Mouse (Mus musculus) lung, embryonic 14.5 days (tissue): ENCODE measurements at regions not wholly inside any gene's neighbourhood (a gene's known extent, or its start where the extent isn't known, plus 50 kb on each side); places are given as distances from the start of the nearest gene placed in this dataset.

Source experiments
- ATAC-seq: fragments of 200-750 bp; cut with Nextera tagmentation; 2 replicates; pipeline ENCODE4 v1.8.0; 2017; ENCODE audit warnings: mild to moderate bottlenecking, moderate TSS enrichment, moderate library complexity; ENCODE audit not compliant: insufficient read depth
- DNase-seq: peaks from one replicate; pipeline ENCODE4 v3.0.0-alpha.2; 2015
- H3K27ac ChIP-seq: fragments of 300-500 bp; sonication (generic); 2 replicates; pipeline ENCODE4 v1.5.1; 2014; ENCODE audit warnings: low read depth, mild to moderate bottlenecking, moderate library complexity
- H3K27me3 ChIP-seq: fragments of 300-500 bp; sonication (generic); 2 replicates; pipeline ENCODE4 v1.6.1; 2014; ENCODE audit warnings: low read length, control low read depth; ENCODE audit not compliant: insufficient read depth
- H3K36me3 ChIP-seq: fragments of 300-500 bp; sonication (generic); 2 replicates; pipeline ENCODE4 v1.6.1; 2014; ENCODE audit warnings: control low read depth; ENCODE audit not compliant: insufficient read depth
- H3K4me1 ChIP-seq: fragments of 300-500 bp; sonication (generic); 2 replicates; pipeline ENCODE4 v1.6.1; 2014; ENCODE audit warnings: antibody characterized with exemption, control low read depth; ENCODE audit not compliant: insufficient read depth
- H3K4me2 ChIP-seq: fragments of 300-500 bp; sonication (generic); 2 replicates; pipeline ENCODE4 v1.6.1; 2014; ENCODE audit warnings: mild to moderate bottlenecking
- H3K4me3 ChIP-seq: fragments of 300-500 bp; sonication (generic); 2 replicates; pipeline ENCODE4 v1.5.1; 2014; ENCODE audit warnings: low read depth, low read length
- H3K9ac ChIP-seq: fragments of 300-500 bp; sonication (generic); 2 replicates; pipeline ENCODE4 v1.6.1; 2014
- H3K9me3 ChIP-seq: fragments of 300-500 bp; sonication (generic); 2 replicates; pipeline ENCODE4 v1.6.1; 2016; ENCODE audit warnings: low read depth, low read length, control low read depth
- CTCF ChIP-seq: IDR thresholded peaks from 2 replicates; pipeline ENCODE4 v1.5.1; 2016; ENCODE audit warnings: antibody characterized with exemption, low read depth
- WGBS: fragments of 180-500 bp; shearing (Covaris S2); extraction: QIAGEN DNeasy Blood & Tissue Kit; methylation state at CpG from one replicate; pipeline ENCODE4 v1.1.7; 2014; 5-methylcytosine and 5-hydroxymethylcytosine counted together

DNA sequence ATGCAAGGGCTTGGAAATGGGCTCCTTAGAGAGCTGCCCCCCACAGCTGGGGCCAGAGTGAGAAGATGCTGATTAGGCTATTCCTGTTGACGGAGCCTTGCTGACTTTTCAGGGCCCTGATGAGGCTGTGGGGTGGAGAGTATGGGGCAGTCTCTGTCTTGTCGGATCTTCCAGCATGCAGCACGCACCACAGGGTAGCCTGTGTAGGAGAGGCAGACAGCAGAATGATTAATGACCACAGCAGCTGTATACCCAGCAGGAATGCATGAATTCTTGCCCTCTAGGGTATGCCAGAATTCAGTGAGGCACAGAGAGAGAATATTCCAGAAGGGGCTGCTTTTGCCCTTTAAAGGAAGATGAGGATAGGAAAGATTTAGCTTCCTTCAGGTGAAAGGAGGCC is 265.6 kb upstream of the Gm10131 start:
- WGBS, result 7% methylated on average over 3 of the region's 3 CpGs
- TF ChIP-seq CTCF, result no peak
- ATAC-seq, result no peak
- no peaks in the 10 kb centered on the region for H3K27me3 ChIP-seq
- no peak for DNase-seq
- no peak overlapping the region for H3K4me3 ChIP-seq
- H3K4me1 ChIP-seq, result no peaks in the 10 kb centered on the region
- H3K4me2 ChIP-seq, result no peak overlapping the region
- no peak overlapping the region for H3K9ac ChIP-seq
- no peaks in the 10 kb centered on the region for H3K36me3 ChIP-seq
- H3K9me3 ChIP-seq, result no peaks in the 10 kb centered on the region
- no peak overlapping the region for H3K27ac ChIP-seq

DNA sequence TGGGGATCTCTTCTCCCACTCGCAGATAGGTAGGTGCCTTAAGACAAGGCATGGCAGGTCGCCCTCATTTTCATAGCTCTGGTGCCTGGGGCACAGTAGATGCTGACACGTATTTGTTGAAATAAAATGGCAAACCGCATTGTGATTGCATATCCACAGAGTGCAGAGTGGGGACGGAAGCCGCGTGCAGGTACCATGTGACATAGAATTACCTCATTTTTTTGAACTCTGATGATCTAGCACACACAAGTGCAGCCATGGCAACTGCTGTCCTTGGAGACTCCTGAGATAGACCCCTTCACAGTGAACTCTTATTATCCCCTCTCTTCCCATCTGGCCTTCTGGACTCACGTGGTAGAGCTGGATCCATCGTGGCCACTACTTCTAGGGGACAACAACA is 262.7 kb upstream of the Gm10131 start:
- H3K4me2 ChIP-seq, result no peak overlapping the region
- DNase-seq (no peak), ATAC-seq (no peak)
- 85% methylated on average over 9 of the region's 9 CpGs for WGBS
- no peak overlapping the region for H3K27ac ChIP-seq
- TF ChIP-seq CTCF, result no peak
- H3K4me1 ChIP-seq, result no peaks in the 10 kb centered on the region
- no peaks in the 10 kb centered on the region for H3K36me3 ChIP-seq
- no peak overlapping the region for H3K4me3 ChIP-seq
- no peak overlapping the region for H3K9ac ChIP-seq
- H3K27me3 ChIP-seq, result no peaks in the 10 kb centered on the region
- no peaks in the 10 kb centered on the region for H3K9me3 ChIP-seq

DNA sequence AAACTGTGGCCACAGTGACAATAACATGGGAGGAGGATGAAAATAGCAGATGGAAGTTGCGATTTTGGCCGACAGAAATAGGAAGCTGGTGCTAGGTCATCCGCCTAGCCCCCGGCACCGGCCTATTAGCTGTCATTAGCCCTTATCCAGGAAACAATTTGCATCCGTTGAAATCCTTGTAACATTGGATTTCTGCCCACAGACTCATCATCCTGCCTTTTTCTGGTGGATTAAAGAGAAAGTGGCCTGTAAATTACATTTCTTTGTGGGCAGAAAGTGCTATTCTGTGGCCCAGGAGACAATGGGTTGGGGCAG is 261.1 kb upstream of the Gm10131 start:
- no peak for TF ChIP-seq CTCF
- ATAC-seq (no peak), DNase-seq (no peak)
- Histone ChIP-seq H3K27me3 (no peaks in the 10 kb centered on the region), H3K36me3 (no peaks in the 10 kb centered on the region), H3K4me2 (no peak overlapping the region), H3K27ac (no peak overlapping the region), H3K9me3 (no peaks in the 10 kb centered on the region), H3K9ac (no peak overlapping the region), H3K4me1 (no peaks in the 10 kb centered on the region), H3K4me3 (no peak overlapping the region)
- WGBS, result 43% methylated on average over 6 of the region's 6 CpGs

DNA sequence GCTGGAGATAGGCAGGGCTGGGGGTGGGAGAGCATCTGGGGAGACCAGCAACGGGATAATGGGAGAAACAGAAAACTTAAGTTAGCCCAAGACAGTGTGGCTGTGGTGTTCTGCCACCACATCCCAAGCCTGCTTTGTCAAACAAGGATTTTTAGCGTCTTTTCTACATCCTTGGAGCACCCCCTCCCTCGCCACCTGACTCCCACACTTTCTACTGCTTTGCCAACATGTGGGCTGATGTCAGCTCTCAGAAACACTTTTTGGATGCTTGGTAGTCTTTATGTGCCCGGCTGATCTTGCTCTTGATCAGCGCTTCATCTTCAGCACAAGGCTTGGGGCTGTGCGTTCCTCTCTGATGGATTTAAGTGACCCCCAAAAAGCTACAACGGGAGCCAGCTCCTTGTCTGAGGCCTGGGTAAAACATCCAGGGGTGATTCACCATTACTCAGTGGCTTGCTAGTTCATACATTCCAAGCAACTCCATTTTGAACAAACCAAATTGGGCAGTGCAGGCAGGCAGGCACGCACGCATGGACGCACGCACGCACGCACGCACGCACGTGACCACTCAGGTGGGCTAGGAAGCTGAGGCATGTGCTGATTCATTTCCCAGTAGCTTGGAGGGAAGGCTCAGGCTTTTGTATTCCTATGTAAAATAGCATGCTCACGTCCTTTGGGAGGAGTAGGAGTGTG is 260.6 kb upstream of the Gm10131 start:
- Histone ChIP-seq H3K4me3 (no peak overlapping the region), H3K9ac (no peak overlapping the region), H3K27me3 (no peaks in the 10 kb centered on the region), H3K27ac (no peak overlapping the region), H3K4me2 (no peak overlapping the region), H3K4me1 (no peaks in the 10 kb centered on the region), H3K36me3 (no peaks in the 10 kb centered on the region), H3K9me3 (no peaks in the 10 kb centered on the region)
- ATAC-seq (no peak), DNase-seq (no peak)
- no peak for TF ChIP-seq CTCF
- WGBS, result 84% methylated on average over 17 of the region's 17 CpGs

DNA sequence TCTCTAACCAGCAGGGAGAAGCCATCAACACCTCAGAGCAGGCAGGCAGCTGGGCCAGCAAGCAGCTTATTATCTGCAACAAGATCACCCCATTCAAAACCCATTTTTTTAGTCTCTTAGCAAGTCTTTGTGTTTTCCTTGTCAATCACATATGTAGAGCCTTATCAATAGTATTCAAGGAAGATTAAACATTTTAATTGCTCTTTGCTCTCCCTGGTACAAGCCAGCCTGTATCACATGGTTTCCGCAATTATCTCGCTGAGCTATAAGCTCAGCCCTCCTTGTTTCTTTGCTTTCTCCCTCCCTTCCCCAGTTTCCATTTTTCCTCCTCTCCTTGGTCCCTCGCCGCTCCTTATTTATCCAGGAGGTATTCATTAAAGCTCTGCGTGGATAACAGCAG is 259.9 kb upstream of the Gm10131 start:
- no peaks in the 10 kb centered on the region for H3K4me1 ChIP-seq
- no peak for ATAC-seq
- H3K9me3 ChIP-seq, result no peaks in the 10 kb centered on the region
- H3K27me3 ChIP-seq, result no peaks in the 10 kb centered on the region
- no peak for TF ChIP-seq CTCF
- no peak overlapping the region for H3K4me3 ChIP-seq
- no peaks in the 10 kb centered on the region for H3K36me3 ChIP-seq
- H3K4me2 ChIP-seq, result no peak overlapping the region
- no peak overlapping the region for H3K27ac ChIP-seq
- WGBS, result 56% methylated on average over 5 of the region's 5 CpGs
- no peak overlapping the region for H3K9ac ChIP-seq
- no peak for DNase-seq

DNA sequence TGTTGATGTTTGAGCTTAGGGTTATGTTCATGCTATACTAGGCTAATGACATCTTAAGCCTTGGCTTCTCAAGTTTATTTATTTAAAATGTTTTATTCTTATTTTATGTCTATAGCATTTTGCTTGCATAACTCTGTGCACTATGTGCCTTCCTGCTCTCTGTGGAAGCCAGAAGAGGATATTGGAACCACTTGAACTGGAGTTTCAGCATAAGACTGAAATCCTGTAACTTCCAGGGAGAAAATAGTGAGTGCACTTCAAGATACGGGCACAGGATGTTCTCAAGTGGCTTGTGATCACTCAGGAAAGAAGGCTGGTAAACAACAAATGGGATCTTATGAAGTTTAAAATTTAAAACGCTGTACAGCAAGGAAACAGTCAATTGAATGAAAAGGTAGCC is 257.0 kb upstream of the Gm10131 start:
- Histone ChIP-seq H3K27ac (no peak overlapping the region), H3K4me2 (no peak overlapping the region), H3K27me3 (no peaks in the 10 kb centered on the region), H3K4me1 (no peaks in the 10 kb centered on the region), H3K9me3 (no peaks in the 10 kb centered on the region), H3K36me3 (no peaks in the 10 kb centered on the region), H3K9ac (no peak overlapping the region), H3K4me3 (no peak overlapping the region)
- no peak for ATAC-seq
- no peak for TF ChIP-seq CTCF
- 49% methylated on average over 2 of the region's 2 CpGs for WGBS
- DNase-seq, result no peak

DNA sequence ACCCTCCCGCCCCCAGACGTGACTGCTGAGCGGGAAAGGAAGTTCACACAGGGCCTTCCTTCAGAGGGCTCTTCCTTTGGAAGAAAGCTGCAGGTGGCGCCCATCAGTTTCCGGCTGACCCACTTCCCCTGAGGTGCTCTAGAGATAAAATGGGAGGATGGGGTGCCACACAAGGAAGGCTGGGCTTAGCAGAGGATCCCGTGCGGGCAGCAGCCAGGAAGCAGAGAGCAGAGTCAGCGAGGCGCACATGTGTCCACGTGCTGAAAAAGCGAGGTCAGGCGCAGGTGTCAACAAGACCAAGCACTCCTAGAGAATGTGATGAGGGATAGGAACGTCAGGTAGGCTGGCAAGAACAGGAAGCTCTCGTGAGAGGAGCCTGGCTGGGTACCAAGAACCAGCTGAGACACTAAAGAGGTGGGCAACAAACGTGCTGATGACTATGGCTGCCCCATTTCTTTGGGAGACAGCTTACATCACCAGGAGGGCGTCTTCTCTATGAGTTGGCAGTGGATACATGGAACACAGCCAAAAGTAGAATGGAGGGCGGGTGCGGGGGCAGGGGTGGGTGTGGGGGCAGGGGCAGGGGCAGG is 253.0 kb upstream of the Gm10131 start:
- 72% methylated on average over 18 of the region's 18 CpGs for WGBS
- Histone ChIP-seq H3K4me1 (no peaks in the 10 kb centered on the region), H3K27ac (no peak overlapping the region), H3K4me3 (no peak overlapping the region), H3K9ac (no peak overlapping the region), H3K4me2 (no peak overlapping the region), H3K9me3 (no peaks in the 10 kb centered on the region), H3K27me3 (no peaks in the 10 kb centered on the region), H3K36me3 (no peaks in the 10 kb centered on the region)
- DNase-seq (no peak), ATAC-seq (no peak)
- TF ChIP-seq CTCF, result no peak
